Mouse (Mus musculus): ENCODE measurements around the gene Slfn5.
"Not testable (repeated sequence)": the region's sequence is repeated elsewhere in the genome, so short reads cannot be mapped to it uniquely, and the experiment has no call there.

The Slfn5 gene

GRCm38 (mm10) chr11:82956925-82957324 lies 5.8 kb downstream of the Slfn5 start:
- Histone ChIP-seq H3K4me1 (replicated peaks; ENCODE audit: low read depth, low read length) (peaks cover 41% of the 10 kb centered on the region), H3K4me3 (replicated peaks; ENCODE audit: low read length) (no peak overlapping the region), H3K9me3 (ENCODE audit: low read length) (no peaks in the 10 kb centered on the region), H3K27me3 (ENCODE audit: insufficient read depth, low read length) (peaks cover 53% of the 10 kb centered on the region), H3K36me3 (ENCODE audit: insufficient read depth, low read length) (no peaks in the 10 kb centered on the region)
- TF ChIP-seq CTCF (conservative IDR thresholded peaks at IDR 0.05; ENCODE audit: low read length) (no peak), POU5F1 (IDR thresholded peaks at IDR 0.05; ENCODE audit: borderline replicate concordance, low read length) (no peak)

- peaks cover 30% of the 10 kb centered on the region for H3K4me1 ChIP-seq (replicated peaks; ENCODE audit: low read depth, low read length)
- TF ChIP-seq NANOG (IDR thresholded peaks at IDR 0.05; ENCODE audit: borderline replicate concordance, low read length) (no peak), POU5F1 (IDR thresholded peaks at IDR 0.05; ENCODE audit: borderline replicate concordance, low read length) (no peak), CTCF (conservative IDR thresholded peaks at IDR 0.05; ENCODE audit: low read length) (peak; percentile 74)
- no peak overlapping the region for H3K4me3 ChIP-seq (replicated peaks; ENCODE audit: low read length)
Measured at GRCm38 (mm10) chr11:82959613-82960012, 8.5 kb downstream of the Slfn5 start.

GRCm38 (mm10) chr11:82961743-82962142 lies 10.6 kb downstream of the Slfn5 start:
- no peaks in the 10 kb centered on the region for H3K9me3 ChIP-seq (ENCODE audit: low read length)
- TF ChIP-seq CTCF (conservative IDR thresholded peaks at IDR 0.05; ENCODE audit: low read length) (no peak), POU5F1 (IDR thresholded peaks at IDR 0.05; ENCODE audit: borderline replicate concordance, low read length) (no peak), NANOG (IDR thresholded peaks at IDR 0.05; ENCODE audit: borderline replicate concordance, low read length) (no peak)
- no peak overlapping the region for H3K4me3 ChIP-seq (replicated peaks; ENCODE audit: low read length)

More at GRCm38 (mm10) chr11:82959613-82960012, 8.5 kb downstream of the Slfn5 start:
- peaks cover 34% of the 10 kb centered on the region for H3K27me3 ChIP-seq (ENCODE audit: insufficient read depth, low read length)
- no peaks in the 10 kb centered on the region for H3K36me3 ChIP-seq (ENCODE audit: insufficient read depth, low read length)
- no peaks in the 10 kb centered on the region for H3K9me3 ChIP-seq (ENCODE audit: low read length)

GRCm38 (mm10) chr11:82962215-82962614 lies 11.1 kb downstream of the Slfn5 start:
- Histone ChIP-seq H3K4me1 (replicated peaks; ENCODE audit: low read depth, low read length) (peaks cover 18% of the 10 kb centered on the region), H3K9me3 (ENCODE audit: low read length) (no peaks in the 10 kb centered on the region), H3K27me3 (ENCODE audit: insufficient read depth, low read length) (peaks cover 24% of the 10 kb centered on the region), H3K36me3 (ENCODE audit: insufficient read depth, low read length) (no peaks in the 10 kb centered on the region), H3K4me3 (replicated peaks; ENCODE audit: low read length) (no peak overlapping the region)
- no peak for TF ChIP-seq POU5F1 (IDR thresholded peaks at IDR 0.05; ENCODE audit: borderline replicate concordance, low read length)

More at GRCm38 (mm10) chr11:82961743-82962142, 10.6 kb downstream of the Slfn5 start:
- Histone ChIP-seq H3K36me3 (ENCODE audit: insufficient read depth, low read length) (no peaks in the 10 kb centered on the region), H3K27me3 (ENCODE audit: insufficient read depth, low read length) (peaks cover 25% of the 10 kb centered on the region), H3K4me1 (replicated peaks; ENCODE audit: low read depth, low read length) (peaks cover 22% of the 10 kb centered on the region)

GRCm38 (mm10) chr11:82970712-82971589 lies 19.8 kb downstream of the Slfn5 start:
- no peak for TF ChIP-seq NANOG (IDR thresholded peaks at IDR 0.05; ENCODE audit: borderline replicate concordance, low read length)
- Histone ChIP-seq H3K9me3 (ENCODE audit: low read length) (no peaks in the 10 kb centered on the region), H3K4me1 (replicated peaks; ENCODE audit: low read depth, low read length) (no peaks in the 10 kb centered on the region), H3K36me3 (ENCODE audit: insufficient read depth, low read length) (no peaks in the 10 kb centered on the region), H3K4me3 (replicated peaks; ENCODE audit: low read length) (no peak overlapping the region), H3K27me3 (ENCODE audit: insufficient read depth, low read length) (peaks cover 26% of the 10 kb centered on the region)

DNA sequence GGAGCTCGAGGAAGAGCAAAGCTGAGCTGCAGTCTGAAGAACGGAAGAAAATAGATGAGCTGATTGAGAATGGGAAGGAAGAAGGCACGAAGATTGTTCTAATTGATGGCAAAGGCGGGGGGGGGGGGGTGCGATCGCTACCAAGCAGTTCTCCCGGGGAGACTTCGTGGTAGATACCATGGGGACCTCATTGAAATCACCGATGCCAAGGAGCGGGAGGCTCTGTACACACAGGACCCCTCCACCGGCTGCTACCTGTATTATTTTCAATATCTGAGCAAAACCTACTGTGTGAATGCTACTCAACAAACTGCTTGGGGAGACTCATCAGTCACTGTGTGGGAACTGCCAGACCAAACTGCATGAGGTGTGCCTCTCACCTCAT lies 20.4 kb downstream of the Slfn5 start:
- Histone ChIP-seq H3K4me3 (replicated peaks; ENCODE audit: low read length) (no peak overlapping the region), H3K27me3 (ENCODE audit: insufficient read depth, low read length) (peaks cover 23% of the 10 kb centered on the region), H3K4me1 (replicated peaks; ENCODE audit: low read depth, low read length) (no peaks in the 10 kb centered on the region), H3K36me3 (ENCODE audit: insufficient read depth, low read length) (no peaks in the 10 kb centered on the region), H3K9me3 (ENCODE audit: low read length) (no peaks in the 10 kb centered on the region)
- TF ChIP-seq CTCF (conservative IDR thresholded peaks at IDR 0.05; ENCODE audit: low read length) (no peak), POU5F1 (IDR thresholded peaks at IDR 0.05; ENCODE audit: borderline replicate concordance, low read length) (no peak), NANOG (IDR thresholded peaks at IDR 0.05; ENCODE audit: borderline replicate concordance, low read length) (no peak)

DNA sequence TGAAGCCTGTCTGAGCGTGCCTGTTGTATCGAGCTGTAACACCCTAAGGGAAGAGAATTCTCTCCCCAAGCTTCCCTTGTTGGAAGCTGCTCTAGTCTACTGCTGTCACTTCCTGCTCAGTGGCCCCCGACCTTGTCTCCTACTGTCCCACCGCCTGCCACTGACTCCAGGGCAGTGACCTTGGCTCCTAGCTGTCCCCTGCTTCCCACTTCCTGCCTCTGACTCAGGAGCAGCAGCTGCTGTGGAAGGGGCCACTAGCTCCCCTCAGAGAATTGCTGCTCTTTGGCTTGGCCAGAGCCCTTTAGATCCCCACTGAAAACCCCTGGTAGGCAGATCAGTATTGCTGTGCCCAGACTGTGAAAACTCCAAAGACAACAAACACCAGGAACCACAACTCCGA lies 22.8 kb downstream of the Slfn5 start:
- TF ChIP-seq NANOG (IDR thresholded peaks at IDR 0.05; ENCODE audit: borderline replicate concordance, low read length), result no peak
- no peak for TF ChIP-seq CTCF (conservative IDR thresholded peaks at IDR 0.05; ENCODE audit: low read length)
- no peak for TF ChIP-seq POU5F1 (IDR thresholded peaks at IDR 0.05; ENCODE audit: borderline replicate concordance, low read length)
- Histone ChIP-seq H3K27me3 (ENCODE audit: insufficient read depth, low read length) (peaks cover 21% of the 10 kb centered on the region), H3K9me3 (ENCODE audit: low read length) (no peaks in the 10 kb centered on the region), H3K4me1 (replicated peaks; ENCODE audit: low read depth, low read length) (no peaks in the 10 kb centered on the region), H3K4me3 (replicated peaks; ENCODE audit: low read length) (no peak overlapping the region), H3K36me3 (ENCODE audit: insufficient read depth, low read length) (peaks cover 3% of the 10 kb centered on the region; the same call in 1 of the 2 replicates)

- H3K4me1 ChIP-seq (replicated peaks; ENCODE audit: low read depth, low read length); H3K9me3 ChIP-seq (ENCODE audit: low read length); H3K4me3 ChIP-seq (replicated peaks; ENCODE audit: low read length); H3K27me3 ChIP-seq (ENCODE audit: insufficient read depth, low read length): not testable (repeated sequence)
- H3K36me3 ChIP-seq (ENCODE audit: insufficient read depth, low read length), result peaks cover 46% of the 10 kb centered on the region
Measured at GRCm38 (mm10) chr11:82982409-82982808, 31.3 kb downstream of the Slfn5 start.

- peaks cover 52% of the 10 kb centered on the region for H3K36me3 ChIP-seq (ENCODE audit: insufficient read depth, low read length)
- no peak overlapping the region for H3K4me3 ChIP-seq (replicated peaks; ENCODE audit: low read length)
- H3K9me3 ChIP-seq (ENCODE audit: low read length), result no peaks in the 10 kb centered on the region
- no peaks in the 10 kb centered on the region for H3K27me3 ChIP-seq (ENCODE audit: insufficient read depth, low read length)
- TF ChIP-seq CTCF (conservative IDR thresholded peaks at IDR 0.05; ENCODE audit: low read length) (no peak), NANOG (IDR thresholded peaks at IDR 0.05; ENCODE audit: borderline replicate concordance, low read length) (no peak), POU5F1 (IDR thresholded peaks at IDR 0.05; ENCODE audit: borderline replicate concordance, low read length) (no peak)
- peaks cover 10% of the 10 kb centered on the region for H3K4me1 ChIP-seq (replicated peaks; ENCODE audit: low read depth, low read length)
Measured at GRCm38 (mm10) chr11:82983193-82983592, 32.0 kb downstream of the Slfn5 start.
